Mouse (Mus musculus): ENCODE results near the gene Psmd3. TPM values are rescaled to one million over a fixed set of nuclear protein-coding genes. Genes with fewer than 3 reads are reported as not detected.
"Not testable (repeated sequence)": the region's sequence is repeated elsewhere in the genome, so short reads cannot be mapped to it uniquely, and the experiment has no call there.

The Psmd3 gene
- polyA plus RNA-seq, 1 experiment from 2014 or later = 184 TPM

DNA sequence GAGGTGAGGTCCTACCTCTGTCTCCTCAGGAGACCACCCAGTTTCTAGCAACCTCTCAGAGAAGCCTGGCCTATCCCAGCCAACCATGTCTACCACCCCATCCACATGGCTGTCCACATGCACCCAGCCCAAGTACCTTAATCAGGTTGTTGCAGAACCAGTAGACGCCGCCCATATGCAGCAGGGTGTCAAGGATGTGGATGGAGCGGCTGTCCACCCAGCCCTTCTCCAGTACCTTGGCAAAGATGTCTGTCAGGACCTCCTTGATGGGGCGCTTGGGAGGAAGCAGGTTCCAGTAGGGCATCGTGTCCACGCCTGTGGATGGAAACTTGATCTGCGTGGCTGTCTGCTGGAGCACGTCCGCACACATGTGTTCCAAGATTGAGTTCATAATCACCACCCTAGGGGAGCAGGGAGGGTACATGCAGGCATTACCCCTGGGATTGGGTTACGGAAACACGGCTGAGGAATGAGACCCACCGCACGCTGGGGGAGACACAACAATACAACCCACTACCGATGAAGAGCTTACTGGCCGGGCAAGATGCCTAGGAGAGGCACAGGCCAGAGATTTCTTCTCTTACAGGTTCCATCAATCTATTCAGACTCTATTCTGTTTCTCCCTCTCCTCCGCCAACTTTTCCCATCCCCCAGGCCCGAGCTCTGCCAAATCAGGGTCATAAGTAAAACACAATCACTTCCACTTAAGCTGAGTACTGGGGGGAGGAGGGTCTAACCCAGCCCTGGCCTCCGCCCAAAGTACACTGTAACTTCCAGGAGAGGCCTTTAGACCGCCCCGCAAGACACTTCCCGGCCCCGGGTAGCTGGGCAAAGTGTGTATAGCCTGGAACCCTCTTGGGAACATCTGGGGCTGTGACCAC is 25.3 kb downstream of the Psmd3 start:
- H3K9ac ChIP-seq = no peak overlapping the region
- H3K27ac ChIP-seq (ENCODE audit: poor library complexity, severe bottlenecking) = peak overlapping the region; percentile 52
- H3K9me3 ChIP-seq (replicated peaks) = no peaks in the 10 kb centered on the region
- no peak overlapping the region for H3K4me2 ChIP-seq
- peak; percentile 41; the same call in 1 of the 2 replicates for ATAC-seq (ENCODE audit: insufficient number of reproducible peaks, low FRiP score)
- H3K27me3 ChIP-seq (replicated peaks) = no peaks in the 10 kb centered on the region
- WGBS = 84% methylated on average over 22 of the region's 22 CpGs
- H3K36me3 ChIP-seq = peaks cover 66% of the 10 kb centered on the region
- peaks cover 42% of the 10 kb centered on the region for H3K4me1 ChIP-seq (replicated peaks)
- no peak overlapping the region for H3K4me3 ChIP-seq

DNA sequence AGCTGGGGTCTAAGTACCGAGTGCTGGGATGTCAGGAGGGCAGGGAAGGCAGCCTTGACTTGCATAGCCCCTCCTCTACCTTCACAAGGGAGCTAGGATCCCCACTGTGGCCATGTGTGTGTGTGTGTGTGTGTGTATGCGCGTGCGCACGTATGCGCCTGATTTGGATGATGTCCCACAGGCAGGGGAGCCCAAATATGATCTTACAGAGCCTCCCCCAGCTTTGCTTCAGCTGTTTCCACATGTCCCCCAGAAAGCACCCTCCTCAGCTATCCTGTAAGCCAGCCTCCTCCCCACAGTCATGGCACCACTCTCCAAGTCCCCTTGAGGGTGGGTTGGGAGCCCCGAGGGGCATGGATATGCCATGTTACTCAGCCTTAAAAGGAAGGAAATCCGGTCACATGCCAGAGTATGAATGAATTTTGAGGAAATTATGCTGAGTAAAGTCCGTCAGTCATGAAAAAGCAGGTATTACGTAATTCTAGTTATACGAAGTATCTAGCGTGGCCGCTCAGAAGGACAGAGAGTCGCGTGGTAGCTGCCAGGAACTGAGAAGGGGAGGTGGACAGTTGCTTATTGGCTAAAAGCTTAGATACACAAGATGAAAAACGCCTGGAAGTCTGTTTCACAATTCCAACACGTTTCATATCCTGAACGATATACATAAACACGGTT is 26.1 kb downstream of the Psmd3 start:
- Histone ChIP-seq H3K27me3 (replicated peaks) (no peaks in the 10 kb centered on the region), H3K9ac (no peak overlapping the region), H3K36me3 (peaks cover 74% of the 10 kb centered on the region), H3K4me3 (no peak overlapping the region), H3K4me1 (replicated peaks) (peaks cover 42% of the 10 kb centered on the region), H3K27ac (ENCODE audit: poor library complexity, severe bottlenecking) (peak overlapping the region; percentile 52), H3K9me3 (replicated peaks) (no peaks in the 10 kb centered on the region), H3K4me2 (no peak overlapping the region)
- ATAC-seq (ENCODE audit: insufficient number of reproducible peaks, low FRiP score) = no peak
- 86% methylated on average over 19 of the region's 19 CpGs for WGBS

DNA sequence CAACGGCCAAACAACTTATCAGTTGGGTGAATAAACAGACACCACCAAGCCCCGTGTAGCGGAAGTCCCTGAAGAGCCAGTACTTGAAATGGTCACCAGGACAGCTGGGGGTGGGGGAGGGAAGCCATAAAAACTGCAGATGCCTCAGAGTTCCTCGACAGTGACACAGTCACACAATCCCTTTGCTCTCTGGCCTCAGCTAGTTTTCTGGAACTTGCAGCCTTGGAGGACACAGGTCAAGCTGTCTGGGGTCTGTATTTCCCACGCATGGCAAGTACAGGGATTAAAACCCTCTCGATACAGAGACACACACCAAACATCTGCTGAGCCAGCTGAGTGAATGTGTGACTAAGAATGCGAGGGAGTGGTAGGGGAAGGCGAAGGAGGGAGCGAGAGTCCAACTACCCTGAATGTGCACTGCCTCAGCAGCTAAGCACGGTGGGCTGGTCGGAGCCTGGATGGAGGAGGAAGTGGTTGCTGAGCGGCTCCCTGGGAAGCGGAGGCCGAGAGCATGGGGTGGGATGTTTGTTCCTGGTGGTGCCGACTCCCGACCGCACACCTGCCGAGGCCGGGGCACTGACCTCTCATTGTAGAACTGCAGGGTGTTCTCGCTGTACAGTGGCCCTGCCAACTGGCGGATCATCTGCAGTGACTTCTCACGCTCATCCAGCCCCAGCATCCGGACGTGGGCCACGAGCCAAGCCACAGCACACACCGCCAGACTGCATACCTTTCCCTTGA is 26.8 kb downstream of the Psmd3 start:
- Histone ChIP-seq H3K4me1 (replicated peaks) (peaks cover 42% of the 10 kb centered on the region), H3K4me3 (no peak overlapping the region), H3K4me2 (no peak overlapping the region), H3K27me3 (replicated peaks) (no peaks in the 10 kb centered on the region), H3K9ac (no peak overlapping the region), H3K9me3 (replicated peaks) (no peaks in the 10 kb centered on the region), H3K27ac (ENCODE audit: poor library complexity, severe bottlenecking) (peak overlapping the region; percentile 26; the same call in 1 of the 2 replicates), H3K36me3 (peaks cover 81% of the 10 kb centered on the region)
- 75% methylated on average over 26 of the region's 26 CpGs for WGBS
- no peak for ATAC-seq (ENCODE audit: insufficient number of reproducible peaks, low FRiP score)

DNA sequence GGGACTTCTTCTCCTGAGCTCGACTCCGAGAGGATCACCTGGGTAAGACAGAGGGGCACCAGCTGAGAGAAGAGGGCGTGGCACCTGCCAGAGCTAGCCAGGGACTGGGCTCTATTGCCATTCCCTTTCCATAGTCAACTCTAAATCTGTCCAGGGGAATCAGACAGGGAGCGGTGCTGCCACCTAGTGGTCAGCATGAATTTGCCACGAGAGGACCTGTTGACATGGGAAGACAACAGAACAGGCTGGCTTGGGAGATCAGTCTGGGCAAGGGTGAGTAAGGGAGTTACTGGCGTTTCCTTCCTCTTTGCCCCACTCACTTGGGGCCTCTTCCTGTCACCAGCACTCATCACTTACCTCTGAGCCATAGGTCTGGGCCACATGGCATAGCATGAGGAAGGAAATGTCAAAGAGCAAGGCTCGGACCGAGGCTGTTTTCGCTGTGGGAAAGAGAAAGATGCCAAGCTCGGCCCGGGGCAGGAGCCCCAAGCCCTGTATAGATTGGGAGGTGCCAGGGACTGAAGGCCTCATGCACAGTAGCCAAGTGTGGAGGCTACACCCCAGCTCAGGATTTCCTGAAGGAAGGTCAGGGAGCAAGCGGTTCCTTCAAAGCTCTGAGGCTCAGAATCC is 28.2 kb downstream of the Psmd3 start:
- peak overlapping the region; percentile 54 for H3K27ac ChIP-seq (ENCODE audit: poor library complexity, severe bottlenecking)
- 41% methylated on average over 12 of the region's 12 CpGs for WGBS
- H3K9me3 ChIP-seq (replicated peaks) = no peaks in the 10 kb centered on the region
- no peaks in the 10 kb centered on the region for H3K27me3 ChIP-seq (replicated peaks)
- peak; percentile 43 for ATAC-seq (ENCODE audit: insufficient number of reproducible peaks, low FRiP score)
- H3K36me3 ChIP-seq = peaks cover 81% of the 10 kb centered on the region
- H3K4me3 ChIP-seq = no peak overlapping the region
- peaks cover 42% of the 10 kb centered on the region for H3K4me1 ChIP-seq (replicated peaks)
- H3K4me2 ChIP-seq = no peak overlapping the region
- no peak overlapping the region for H3K9ac ChIP-seq

DNA sequence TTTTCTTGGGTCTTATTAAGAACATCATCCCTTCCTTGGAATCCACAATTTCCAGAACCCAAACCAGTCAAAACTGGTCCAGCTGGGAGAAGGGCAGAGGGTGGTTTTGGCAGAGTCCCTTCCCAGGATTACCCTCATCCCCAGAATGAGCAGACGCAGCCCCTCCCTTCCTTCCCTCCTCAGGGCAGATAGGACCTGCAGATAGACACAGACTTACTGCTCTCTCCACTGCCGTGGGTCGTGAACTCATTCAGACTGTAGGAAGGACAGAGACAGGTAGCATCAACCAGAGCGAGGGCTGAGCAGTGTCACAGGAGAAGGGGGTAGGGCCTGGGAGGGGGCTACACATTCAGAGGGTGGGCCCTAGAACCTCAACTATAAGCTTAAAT is 28.7 kb downstream of the Psmd3 start:
- no peak for ATAC-seq (ENCODE audit: insufficient number of reproducible peaks, low FRiP score)
- Histone ChIP-seq H3K9me3 (replicated peaks) (no peaks in the 10 kb centered on the region), H3K4me3 (no peak overlapping the region), H3K4me2 (no peak overlapping the region), H3K36me3 (peaks cover 81% of the 10 kb centered on the region), H3K27me3 (replicated peaks) (no peaks in the 10 kb centered on the region), H3K9ac (no peak overlapping the region), H3K27ac (ENCODE audit: poor library complexity, severe bottlenecking) (peak overlapping the region; percentile 54), H3K4me1 (replicated peaks) (peaks cover 42% of the 10 kb centered on the region)
- WGBS = 43% methylated on average over 4 of the region's 4 CpGs

DNA sequence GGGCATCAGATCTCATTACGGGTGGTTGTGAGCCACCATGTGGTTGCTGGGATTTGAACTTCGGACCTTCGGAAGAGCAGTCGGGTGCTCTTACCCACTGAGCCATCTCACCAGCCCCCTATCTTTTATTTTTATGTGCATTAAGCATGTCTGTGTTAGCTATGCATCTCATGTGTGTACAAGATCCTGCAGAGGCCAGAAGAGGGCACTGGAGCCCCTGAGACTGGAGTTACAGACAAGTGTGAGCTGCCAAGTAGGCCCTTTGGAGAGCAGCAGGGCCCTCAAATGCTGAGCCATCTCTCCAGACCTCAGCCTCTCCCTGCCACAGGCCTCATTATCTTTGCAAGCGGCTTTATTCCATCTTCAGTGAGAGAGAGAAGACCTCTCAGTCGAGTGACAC is 29.7 kb downstream of the Psmd3 start:
- not testable (repeated sequence) for H3K27me3 ChIP-seq (replicated peaks); ATAC-seq (ENCODE audit: insufficient number of reproducible peaks, low FRiP score); H3K9me3 ChIP-seq (replicated peaks); H3K4me3 ChIP-seq; H3K4me2 ChIP-seq; H3K9ac ChIP-seq; H3K27ac ChIP-seq (ENCODE audit: poor library complexity, severe bottlenecking)
- Histone ChIP-seq H3K36me3 (peaks cover 80% of the 10 kb centered on the region), H3K4me1 (replicated peaks) (peaks cover 40% of the 10 kb centered on the region)
- WGBS = 87% methylated on average over 6 of the region's 6 CpGs

DNA sequence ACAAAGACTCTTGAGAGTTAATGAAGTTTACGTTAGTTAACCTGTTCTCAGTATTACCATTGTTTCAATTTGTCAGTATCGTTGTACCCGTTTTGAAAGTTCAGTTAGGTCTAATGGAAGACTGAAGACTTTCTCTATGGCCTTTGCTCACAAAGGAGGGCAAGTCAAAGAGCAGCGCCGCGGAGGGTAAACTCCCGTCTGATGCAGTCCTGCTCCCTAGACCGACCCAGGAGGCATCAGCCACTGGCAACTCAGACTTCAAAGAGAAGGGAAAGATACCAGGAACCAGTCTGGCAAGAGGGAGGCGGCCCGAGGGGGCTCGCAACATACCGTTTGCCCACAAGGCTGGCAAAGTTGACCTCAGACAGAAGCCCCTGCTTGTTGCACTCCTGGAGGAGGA is 31.3 kb downstream of the Psmd3 start:
- WGBS = 87% methylated on average over 12 of the region's 12 CpGs

DNA sequence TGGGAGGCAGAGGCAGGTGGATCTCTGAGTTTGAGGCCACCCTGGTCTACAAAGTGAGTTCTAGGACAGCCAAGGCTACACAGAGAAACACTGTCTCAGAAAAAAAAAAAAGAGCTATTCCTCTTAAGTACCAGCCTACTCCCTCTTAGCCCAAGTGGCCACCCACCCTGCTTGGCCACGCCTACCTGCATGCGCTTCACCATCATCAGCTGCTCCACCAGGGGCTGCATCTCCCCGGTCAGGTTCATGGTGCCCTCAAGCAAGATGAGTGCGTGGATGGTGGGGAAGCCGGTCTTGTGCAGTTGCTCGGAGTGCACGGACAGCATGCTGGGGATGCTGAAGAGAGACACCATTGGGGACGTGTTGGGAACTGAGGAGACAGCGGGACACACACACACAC is 33.6 kb downstream of the Psmd3 start:
- Histone ChIP-seq H3K36me3 (peaks cover 66% of the 10 kb centered on the region), H3K4me1 (replicated peaks) (peaks cover 13% of the 10 kb centered on the region), H3K4me2 (no peak overlapping the region), H3K4me3 (no peak overlapping the region), H3K27ac (ENCODE audit: poor library complexity, severe bottlenecking) (no peak overlapping the region), H3K27me3 (replicated peaks) (no peaks in the 10 kb centered on the region), H3K9me3 (replicated peaks) (no peaks in the 10 kb centered on the region), H3K9ac (no peak overlapping the region)
- no peak for ATAC-seq (ENCODE audit: insufficient number of reproducible peaks, low FRiP score)
- 90% methylated on average over 9 of the region's 9 CpGs for WGBS

More for the DNA sequence above, 31.3 kb downstream of the Psmd3 start:
- H3K4me2 ChIP-seq = no peak overlapping the region
- peaks cover 81% of the 10 kb centered on the region for H3K36me3 ChIP-seq
- ATAC-seq (ENCODE audit: insufficient number of reproducible peaks, low FRiP score) = no peak
- H3K27ac ChIP-seq (ENCODE audit: poor library complexity, severe bottlenecking) = no peak overlapping the region
- H3K27me3 ChIP-seq (replicated peaks) = no peaks in the 10 kb centered on the region
- no peaks in the 10 kb centered on the region for H3K9me3 ChIP-seq (replicated peaks)
- H3K4me1 ChIP-seq (replicated peaks) = peaks cover 30% of the 10 kb centered on the region
- no peak overlapping the region for H3K4me3 ChIP-seq
- no peak overlapping the region for H3K9ac ChIP-seq

DNA sequence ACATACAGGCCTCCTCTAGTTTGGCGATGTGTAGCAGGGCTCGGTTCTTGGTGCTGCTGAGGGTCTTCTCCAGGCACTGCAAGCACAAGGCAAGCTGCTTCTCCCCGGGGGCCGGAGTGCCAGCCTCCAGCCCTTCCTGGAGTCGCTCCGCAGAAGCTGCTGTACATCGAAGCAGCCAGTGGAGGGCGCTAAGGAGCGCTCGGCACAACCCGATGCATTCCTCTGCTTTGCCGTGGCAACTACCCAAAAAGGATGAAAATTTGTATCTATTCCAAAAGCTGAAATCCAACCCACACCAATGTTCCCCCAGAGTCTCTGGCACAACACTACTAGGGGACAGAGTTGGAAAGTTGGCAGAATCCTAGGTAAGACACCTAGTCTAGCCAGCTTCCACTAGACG is 35.5 kb downstream of the Psmd3 start:
- Histone ChIP-seq H3K4me3 (no peak overlapping the region), H3K4me2 (no peak overlapping the region), H3K36me3 (peaks cover 57% of the 10 kb centered on the region), H3K27ac (ENCODE audit: poor library complexity, severe bottlenecking) (no peak overlapping the region), H3K27me3 (replicated peaks) (no peaks in the 10 kb centered on the region), H3K9me3 (replicated peaks) (no peaks in the 10 kb centered on the region), H3K4me1 (replicated peaks) (peaks cover 22% of the 10 kb centered on the region), H3K9ac (no peak overlapping the region)
- ATAC-seq (ENCODE audit: insufficient number of reproducible peaks, low FRiP score) = no peak
- WGBS = 25% methylated on average over 13 of the region's 13 CpGs

DNA sequence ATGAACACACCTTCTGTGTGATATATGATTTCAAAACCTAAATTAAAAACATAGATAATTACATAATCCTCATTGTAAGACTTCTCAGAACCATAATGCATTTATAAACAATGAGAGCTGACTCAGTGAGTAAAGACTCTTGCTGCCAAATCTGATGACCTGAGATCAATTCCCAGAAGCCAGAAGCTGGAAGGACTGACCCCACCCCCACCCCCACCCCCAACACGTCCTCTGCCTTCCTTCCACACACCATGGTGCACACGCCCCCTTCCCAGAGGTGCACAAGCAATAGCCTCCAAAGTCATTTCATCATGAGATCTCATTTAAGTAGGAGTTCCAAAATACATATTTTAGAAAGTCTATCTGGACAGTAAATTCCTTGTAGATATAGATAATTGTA is 38.4 kb downstream of the Psmd3 start:
- Histone ChIP-seq H3K4me1 (replicated peaks) (peaks cover 22% of the 10 kb centered on the region), H3K4me2 (no peak overlapping the region), H3K27me3 (replicated peaks) (no peaks in the 10 kb centered on the region), H3K9ac (no peak overlapping the region), H3K9me3 (replicated peaks) (no peaks in the 10 kb centered on the region), H3K27ac (ENCODE audit: poor library complexity, severe bottlenecking) (no peak overlapping the region), H3K4me3 (no peak overlapping the region), H3K36me3 (peaks cover 50% of the 10 kb centered on the region)
- no peak for ATAC-seq (ENCODE audit: insufficient number of reproducible peaks, low FRiP score)
- WGBS = 76% methylated on average over 2 of the region's 2 CpGs

Data from heart, embryonic 12.5 days (tissue).